Mouse (Mus musculus) fat pad, adult 2 months (tissue): Measurements from ENCODE around the gene Eif3j1.
"Not testable (repeated sequence)": the region's sequence is repeated elsewhere in the genome, so short reads cannot be mapped to it uniquely, and the experiment has no call there.

ENCODE experiments used
- DNase-seq: peaks from one replicate; pipeline ENCODE4 v3.0.0-alpha.2; 2011; ENCODE audit warnings: low read depth, low spot score; ENCODE audit errors: extremely low read depth

Eif3j1 gene

GRCm38 (mm10) chr2:122097686-122098085 lies 69.3 kb downstream of the Eif3j1 start:
- not testable (repeated sequence) for DNase-seq

- DNase-seq = no peak
These were observed 73.7 kb downstream of the Eif3j1 start for GRCm38 (mm10) chr2:122102070-122102469.
